Mouse (Mus musculus) cerebellum, adult 9-10 months (tissue): ENCODE data around the gene Col24a1.

Experiments
- DNase-seq: peaks from one replicate; pipeline ENCODE4 v3.0.0; 2022

The Col24a1 gene

GRCm38 (mm10) chr3:145463731-145464130 lies 171.5 kb downstream of the Col24a1 start:
- no peak for DNase-seq

GRCm38 (mm10) chr3:145471094-145471493 lies 178.8 kb downstream of the Col24a1 start:
- DNase-seq, result no peak

- DNase-seq, result no peak
These were observed 181.9 kb downstream of the Col24a1 start for GRCm38 (mm10) chr3:145474163-145474562.

GRCm38 (mm10) chr3:145476634-145477033 lies 184.4 kb downstream of the Col24a1 start:
- DNase-seq, result no peak

- no peak for DNase-seq
These were observed 184.8 kb downstream of the Col24a1 start for GRCm38 (mm10) chr3:145477074-145477473.

- DNase-seq, result no peak
These were observed 186.2 kb downstream of the Col24a1 start for GRCm38 (mm10) chr3:145478446-145478845.

- DNase-seq, result no peak
These were observed 198.0 kb downstream of the Col24a1 start for GRCm38 (mm10) chr3:145490279-145490678.

- DNase-seq, result no peak
These were observed 199.1 kb downstream of the Col24a1 start for GRCm38 (mm10) chr3:145491326-145491725.

- no peak for DNase-seq
These were observed 205.9 kb downstream of the Col24a1 start for GRCm38 (mm10) chr3:145498127-145498526.

GRCm38 (mm10) chr3:145498893-145499292 lies 206.6 kb downstream of the Col24a1 start:
- DNase-seq, result no peak

- DNase-seq, result no peak
These were observed 212.6 kb downstream of the Col24a1 start for GRCm38 (mm10) chr3:145504830-145505229.

GRCm38 (mm10) chr3:145508550-145508949 lies 216.3 kb downstream of the Col24a1 start:
- no peak for DNase-seq

GRCm38 (mm10) chr3:145514197-145514596 lies 221.9 kb downstream of the Col24a1 start:
- no peak for DNase-seq

GRCm38 (mm10) chr3:145521528-145522080 lies 229.3 kb downstream of the Col24a1 start:
- no peak for DNase-seq

- DNase-seq, result no peak
These were observed 230.0 kb downstream of the Col24a1 start for GRCm38 (mm10) chr3:145522311-145522710.

- no peak for DNase-seq
These were observed 233.0 kb downstream of the Col24a1 start for GRCm38 (mm10) chr3:145525266-145525665.

GRCm38 (mm10) chr3:145537870-145538269 lies 245.6 kb downstream of the Col24a1 start:
- DNase-seq, result no peak

- DNase-seq, result no peak
These were observed 256.5 kb downstream of the Col24a1 start for GRCm38 (mm10) chr3:145548441-145549415.

- no peak for DNase-seq
These were observed 257.9 kb downstream of the Col24a1 start for GRCm38 (mm10) chr3:145550216-145550615.

GRCm38 (mm10) chr3:145554388-145554787 lies 262.1 kb downstream of the Col24a1 start:
- no peak for DNase-seq

GRCm38 (mm10) chr3:145556206-145556605 lies 263.9 kb downstream of the Col24a1 start:
- no peak for DNase-seq

GRCm38 (mm10) chr3:145559675-145560074 lies 267.4 kb downstream of the Col24a1 start:
- DNase-seq, result no peak

GRCm38 (mm10) chr3:145560117-145560516 lies 267.8 kb downstream of the Col24a1 start:
- DNase-seq, result no peak

- no peak for DNase-seq
These were observed 282.2 kb downstream of the Col24a1 start for GRCm38 (mm10) chr3:145574468-145574867.
